Mouse (Mus musculus): ENCODE measurements at regions not wholly inside any gene's neighbourhood (a gene's known extent, or its start where the extent isn't known, plus 50 kb on each side); places are given as distances from the start of the nearest gene placed in this dataset.

DNA sequence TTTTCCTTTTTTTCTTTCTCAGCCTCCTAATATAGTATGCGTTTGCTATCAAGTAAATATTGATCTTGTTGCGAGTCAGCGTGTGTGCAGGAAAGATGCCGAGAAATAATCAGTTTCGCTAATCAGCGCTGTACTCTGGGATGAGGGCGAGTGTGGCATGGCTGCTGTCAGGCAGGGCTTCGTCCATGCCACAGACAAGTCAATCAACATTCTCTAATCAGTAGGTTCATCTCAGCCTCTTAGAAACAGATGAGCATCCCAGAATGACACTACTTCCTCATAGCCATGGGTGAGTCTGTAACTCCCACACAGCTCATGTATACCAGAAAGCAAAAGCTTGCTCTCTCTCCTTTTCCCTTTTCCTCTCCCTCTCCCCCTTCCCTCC lies 199.8 kb downstream of the En1 start:
- TF ChIP-seq CTCF (IDR thresholded peaks at IDR 0.05; ENCODE audit: low read depth, low read length) = no peak
- no peak for TF ChIP-seq POLR2A (IDR thresholded peaks at IDR 0.05; ENCODE audit: borderline replicate concordance, low read depth, low read length)

All from bone marrow macrophage, adult 2 months (primary cell).